Mouse (Mus musculus) heart, embryonic 13.5 days (tissue): Measurements from ENCODE around the gene Gm3839. TPM values are rescaled to one million over a fixed set of nuclear protein-coding genes. Genes with fewer than 3 reads are reported as not detected.
"Not testable (repeated sequence)": the region's sequence is repeated elsewhere in the genome, so short reads cannot be mapped to it uniquely, and the experiment has no call there.

Source experiments
- ATAC-seq: fragments of 200-750 bp; cut with Nextera tagmentation; 2 replicates; pipeline ENCODE4 v1.8.0; 2017; ENCODE audit warnings: moderate TSS enrichment; ENCODE audit not compliant: insufficient number of reproducible peaks, low FRiP score, low TSS enrichment; ENCODE audit errors: extremely low read depth
- H3K27ac ChIP-seq: fragments of 300-500 bp; sonication (generic); replicated peaks from 2 replicates; pipeline ENCODE4 v1.5.1; 2015; ENCODE audit warnings: moderate library complexity, mild to moderate bottlenecking, inconsistent platforms
- H3K27me3 ChIP-seq: fragments of 300-500 bp; sonication (generic); replicated peaks from 2 replicates; pipeline ENCODE4 v1.6.1; 2015; ENCODE audit warnings: mild to moderate bottlenecking, inconsistent platforms
- H3K36me3 ChIP-seq: fragments of 300-500 bp; sonication (generic); 2 replicates; pipeline ENCODE4 v1.6.1; 2015; ENCODE audit warnings: mild to moderate bottlenecking, inconsistent platforms
- H3K4me1 ChIP-seq: fragments of 300-500 bp; sonication (generic); 2 replicates; pipeline ENCODE4 v1.6.1; 2015; ENCODE audit warnings: inconsistent platforms
- H3K4me2 ChIP-seq: fragments of 300-500 bp; sonication (generic); 2 replicates; pipeline ENCODE4 v1.6.1; 2015; ENCODE audit warnings: inconsistent platforms, mild to moderate bottlenecking, moderate library complexity
- H3K4me3 ChIP-seq: fragments of 300-500 bp; sonication (generic); 2 replicates; pipeline ENCODE4 v1.5.1; 2015; ENCODE audit warnings: moderate library complexity, mild to moderate bottlenecking, inconsistent platforms
- H3K9ac ChIP-seq: fragments of 300-500 bp; sonication (generic); 2 replicates; pipeline ENCODE4 v1.6.1; 2015; ENCODE audit warnings: inconsistent platforms, mild to moderate bottlenecking, moderate library complexity
- H3K9me3 ChIP-seq: fragments of 300-500 bp; sonication (generic); 2 replicates; pipeline ENCODE4 v1.6.1; 2016; ENCODE audit warnings: inconsistent platforms
- whole genome bisulfite sequencing: fragments of 180-500 bp; shearing (Covaris S2); methylation state at CpG from one replicate; pipeline ENCODE4 v1.1.7; 2015; ENCODE audit warnings: mixed read lengths; 5-methylcytosine and 5-hydroxymethylcytosine counted together
- polyA plus RNA-seq: library from polyadenylated mRNA; unstranded; fragments of >200 nt; fragmentation: Nextera tagmentation; extraction: Ambion mirVana; gene quantifications from 2 replicates; pipeline ENCODE4 v1.2.1, GENCODE M21; 2015

Gm3839 gene
- 2.4 and 3.7 TPM in 2 replicates for polyA plus RNA-seq

GRCm38 (mm10) chr14:11356626-11357025, at the start of gene Gm3839:
Gene Gm3839, minus strand, starts transcription at chr14:11356726.
- not testable (repeated sequence) for ATAC-seq, H3K4me1 ChIP-seq, H3K9ac ChIP-seq, H3K9me3 ChIP-seq, H3K36me3 ChIP-seq, H3K4me2 ChIP-seq, H3K4me3 ChIP-seq, H3K27me3 ChIP-seq, H3K27ac ChIP-seq

- Histone ChIP-seq H3K4me2 (no peak overlapping the region), H3K27me3 (no peaks in the 10 kb centered on the region), H3K36me3 (no peaks in the 10 kb centered on the region), H3K4me1 (no peaks in the 10 kb centered on the region), H3K9me3 (no peaks in the 10 kb centered on the region), H3K27ac (no peak overlapping the region), H3K9ac (no peak overlapping the region), H3K4me3 (no peak overlapping the region)
- ATAC-seq, result no peak
- 80% methylated on average over 9 of the region's 9 CpGs for WGBS
Observed at GRCm38 (mm10) chr14:11405661-11406060, 49.1 kb upstream of the Gm3839 start.

- no peak overlapping the region for H3K27ac ChIP-seq
- H3K9me3 ChIP-seq, result no peaks in the 10 kb centered on the region
- H3K9ac ChIP-seq, result no peak overlapping the region
- no peak overlapping the region for H3K4me2 ChIP-seq
- no peaks in the 10 kb centered on the region for H3K4me1 ChIP-seq
- no peaks in the 10 kb centered on the region for H3K36me3 ChIP-seq
- H3K4me3 ChIP-seq, result no peak overlapping the region
- 92% methylated on average over 3 of the region's 3 CpGs for WGBS
- no peaks in the 10 kb centered on the region for H3K27me3 ChIP-seq
- ATAC-seq, result no peak
Observed at GRCm38 (mm10) chr14:11377846-11378245, 21.3 kb upstream of the Gm3839 start.

GRCm38 (mm10) chr14:11375225-11375624, 18.7 kb upstream of the Gm3839 start:
- H3K9me3 ChIP-seq, result no peaks in the 10 kb centered on the region
- whole genome bisulfite sequencing, result 64% methylated on average over 5 of the region's 5 CpGs
- no peak for ATAC-seq
- H3K27me3 ChIP-seq, result no peaks in the 10 kb centered on the region
- no peak overlapping the region for H3K4me3 ChIP-seq
- no peak overlapping the region for H3K27ac ChIP-seq
- H3K4me1 ChIP-seq, result no peaks in the 10 kb centered on the region
- no peak overlapping the region for H3K4me2 ChIP-seq
- H3K9ac ChIP-seq, result no peak overlapping the region
- no peaks in the 10 kb centered on the region for H3K36me3 ChIP-seq

GRCm38 (mm10) chr14:11346086-11346485, 10.4 kb downstream of the Gm3839 start:
- no peak for ATAC-seq
- Histone ChIP-seq H3K4me2 (no peak overlapping the region), H3K36me3 (no peaks in the 10 kb centered on the region), H3K9ac (no peak overlapping the region), H3K4me3 (no peak overlapping the region), H3K27me3 (no peaks in the 10 kb centered on the region), H3K9me3 (peaks cover 8% of the 10 kb centered on the region; the same call in 1 of the 2 replicates), H3K27ac (no peak overlapping the region), H3K4me1 (no peaks in the 10 kb centered on the region)
- 73% methylated on average over 3 of the region's 3 CpGs for WGBS

- H3K36me3 ChIP-seq, result no peaks in the 10 kb centered on the region
- no peak for ATAC-seq
- H3K4me3 ChIP-seq, result no peak overlapping the region
- H3K4me1 ChIP-seq, result no peaks in the 10 kb centered on the region
- no peak overlapping the region for H3K9ac ChIP-seq
- H3K9me3 ChIP-seq, result no peaks in the 10 kb centered on the region
- no peak overlapping the region for H3K27ac ChIP-seq
- 42% methylated on average over 2 of the region's 2 CpGs for WGBS
- no peak overlapping the region for H3K4me2 ChIP-seq
- no peaks in the 10 kb centered on the region for H3K27me3 ChIP-seq
Observed at GRCm38 (mm10) chr14:11329993-11330392, 26.5 kb downstream of the Gm3839 start.

GRCm38 (mm10) chr14:11307079-11307478, 49.4 kb downstream of the Gm3839 start:
- Histone ChIP-seq H3K27me3 (no peaks in the 10 kb centered on the region), H3K9me3 (no peaks in the 10 kb centered on the region), H3K27ac (no peak overlapping the region), H3K4me1 (no peaks in the 10 kb centered on the region), H3K9ac (no peak overlapping the region), H3K4me3 (no peak overlapping the region), H3K36me3 (no peaks in the 10 kb centered on the region), H3K4me2 (no peak overlapping the region)
- no peak for ATAC-seq
- WGBS, result 25% methylated on average over 2 of the region's 2 CpGs

GRCm38 (mm10) chr14:11287956-11288355, 68.6 kb downstream of the Gm3839 start:
- not testable (repeated sequence) for H3K4me1 ChIP-seq, H3K9ac ChIP-seq, H3K9me3 ChIP-seq, ATAC-seq, H3K27me3 ChIP-seq, H3K4me2 ChIP-seq, H3K27ac ChIP-seq, H3K4me3 ChIP-seq, H3K36me3 ChIP-seq
- WGBS, result 83% methylated on average over 3 of the region's 3 CpGs

GRCm38 (mm10) chr14:11257161-11257705, 99.3 kb downstream of the Gm3839 start:
- WGBS, result 75% methylated on average over 4 of the region's 4 CpGs
- no peak for ATAC-seq
- H3K27ac ChIP-seq, result no peak overlapping the region
- no peak overlapping the region for H3K9ac ChIP-seq
- H3K36me3 ChIP-seq, result no peaks in the 10 kb centered on the region
- H3K4me2 ChIP-seq, result no peak overlapping the region
- no peak overlapping the region for H3K4me3 ChIP-seq
- no peaks in the 10 kb centered on the region for H3K27me3 ChIP-seq
- H3K4me1 ChIP-seq, result no peaks in the 10 kb centered on the region
- no peaks in the 10 kb centered on the region for H3K9me3 ChIP-seq

- no peaks in the 10 kb centered on the region for H3K27me3 ChIP-seq
- no peak for ATAC-seq
Observed at GRCm38 (mm10) chr14:11248053-11248452, 108.5 kb downstream of the Gm3839 start.

GRCm38 (mm10) chr14:11244546-11244945, 112.0 kb downstream of the Gm3839 start:
- 55% methylated on average over 5 of the region's 5 CpGs for WGBS
- H3K4me1 ChIP-seq, result no peaks in the 10 kb centered on the region
- no peak overlapping the region for H3K27ac ChIP-seq
- no peaks in the 10 kb centered on the region for H3K36me3 ChIP-seq
- no peaks in the 10 kb centered on the region for H3K9me3 ChIP-seq
- H3K4me2 ChIP-seq, result no peak overlapping the region
- H3K27me3 ChIP-seq, result no peaks in the 10 kb centered on the region
- no peak for ATAC-seq
- no peak overlapping the region for H3K4me3 ChIP-seq
- no peak overlapping the region for H3K9ac ChIP-seq

More at GRCm38 (mm10) chr14:11248053-11248452, 108.5 kb downstream of the Gm3839 start:
- H3K4me3 ChIP-seq, result no peak overlapping the region
- no peaks in the 10 kb centered on the region for H3K36me3 ChIP-seq
- H3K27ac ChIP-seq, result no peak overlapping the region
- no peaks in the 10 kb centered on the region for H3K9me3 ChIP-seq
- H3K9ac ChIP-seq, result no peak overlapping the region
- no peak overlapping the region for H3K4me2 ChIP-seq
- H3K4me1 ChIP-seq, result no peaks in the 10 kb centered on the region

GRCm38 (mm10) chr14:11232086-11232485, 124.4 kb downstream of the Gm3839 start:
- H3K27me3 ChIP-seq, result no peaks in the 10 kb centered on the region
- H3K4me3 ChIP-seq, result no peak overlapping the region
- peaks cover 5% of the 10 kb centered on the region; the same call in 1 of the 2 replicates for H3K9me3 ChIP-seq
- 89% methylated on average over 7 of the region's 7 CpGs for WGBS
- no peak overlapping the region for H3K27ac ChIP-seq
- H3K9ac ChIP-seq, result no peak overlapping the region
- no peaks in the 10 kb centered on the region for H3K4me1 ChIP-seq
- H3K4me2 ChIP-seq, result no peak overlapping the region
- no peak for ATAC-seq
- H3K36me3 ChIP-seq, result no peaks in the 10 kb centered on the region
